Mouse (Mus musculus) neural tube, embryonic 12.5 days (tissue): ENCODE results near the gene Shbg. TPM values are rescaled to one million over a fixed set of nuclear protein-coding genes. Genes with fewer than 3 reads are reported as not detected.
A peak's percentile ranks its signal among the peaks of the same experiment; 100 is the strongest.
"Not testable (repeated sequence)": the region's sequence is repeated elsewhere in the genome, so short reads cannot be mapped to it uniquely, and the experiment has no call there.

Experiments
- ATAC-seq: fragments of 200-750 bp; cut with Nextera tagmentation; 2 replicates; pipeline ENCODE4 v1.8.0; 2017; ENCODE audit warnings: low read depth, mild to moderate bottlenecking, moderate TSS enrichment, moderate library complexity; ENCODE audit not compliant: low FRiP score
- H3K27ac ChIP-seq: fragments of 300-500 bp; sonication (generic); 2 replicates; pipeline ENCODE4 v1.5.1; 2016
- H3K27me3 ChIP-seq: fragments of 300-500 bp; sonication (generic); replicated peaks from 2 replicates; pipeline ENCODE4 v1.6.1; 2016; ENCODE audit warnings: mild to moderate bottlenecking
- H3K36me3 ChIP-seq: fragments of 300-500 bp; sonication (generic); 2 replicates; pipeline ENCODE4 v1.6.1; 2016; ENCODE audit warnings: mild to moderate bottlenecking
- H3K4me1 ChIP-seq: fragments of 300-500 bp; sonication (generic); 2 replicates; pipeline ENCODE4 v1.6.1; 2016
- H3K4me2 ChIP-seq: fragments of 300-500 bp; sonication (generic); replicated peaks from 2 replicates; pipeline ENCODE4 v1.6.1; 2016; ENCODE audit warnings: mild to moderate bottlenecking
- H3K4me3 ChIP-seq: fragments of 300-500 bp; sonication (generic); 2 replicates; pipeline ENCODE4 v1.5.1; 2016
- H3K9ac ChIP-seq: fragments of 300-500 bp; sonication (generic); 2 replicates; pipeline ENCODE4 v1.6.1; 2016; ENCODE audit warnings: mild to moderate bottlenecking
- H3K9me3 ChIP-seq: fragments of 300-500 bp; sonication (generic); 2 replicates; pipeline ENCODE4 v1.6.1; 2016; ENCODE audit warnings: mild to moderate bottlenecking
- WGBS: fragments of 180-500 bp; shearing (Covaris S2); methylation state at CpG from one replicate; pipeline ENCODE4 v1.1.7; 2016; 5-methylcytosine and 5-hydroxymethylcytosine counted together
- polyA plus RNA-seq: library from polyadenylated mRNA; unstranded; fragments of >200 nt; fragmentation: Nextera tagmentation; extraction: Ambion mirVana; gene quantifications from 2 replicates; pipeline ENCODE4 v1.2.1, GENCODE M21; 2016

Gene Shbg
- polyA plus RNA-seq, 1 experiment from 2014 or later, result not detected

- 86% methylated on average over 5 of the region's 5 CpGs for WGBS
- Histone ChIP-seq H3K4me3 (no peak overlapping the region), H3K27ac (no peak overlapping the region)
Measured at GRCm38 (mm10) chr11:69656065-69656455, 38.4 kb upstream of the Shbg start.

GRCm38 (mm10) chr11:69655264-69656064, 37.8 kb upstream of the Shbg start, which contains the start of gene Sox15:
Gene Sox15 (plus strand): TSS chr11:69655314.
- Histone ChIP-seq H3K4me1 (peaks cover 11% of the 10 kb centered on the region), H3K9me3 (no peaks in the 10 kb centered on the region), H3K4me3 (no peak within 1 kb of the TSS), H3K27ac (no peak within 1 kb of the TSS), H3K36me3 (peaks cover 72% of the 10 kb centered on the region), H3K4me2 (peak within 1 kb of the TSS; percentile 27), H3K27me3 (no peaks in the 10 kb centered on the region), H3K9ac (0 out of 2 replicates have a peak within 1 kb of the TSS, but pooled peaks have one; percentile 26)
- peak; percentile 63 for ATAC-seq
- WGBS, result 24% methylated on average over 34 of the region's 34 CpGs

More at GRCm38 (mm10) chr11:69656065-69656455, 38.4 kb upstream of the Shbg start:
- ATAC-seq, result no peak
- peaks cover 66% of the 10 kb centered on the region for H3K36me3 ChIP-seq
- H3K4me1 ChIP-seq, result peaks cover 14% of the 10 kb centered on the region
- no peak overlapping the region for H3K4me2 ChIP-seq
- no peak overlapping the region for H3K9ac ChIP-seq
- H3K27me3 ChIP-seq, result no peaks in the 10 kb centered on the region
- no peaks in the 10 kb centered on the region for H3K9me3 ChIP-seq

- Histone ChIP-seq H3K4me1 (peaks cover 11% of the 10 kb centered on the region), H3K4me3 (no peak overlapping the region), H3K27me3 (no peaks in the 10 kb centered on the region), H3K9me3 (no peaks in the 10 kb centered on the region), H3K36me3 (peaks cover 79% of the 10 kb centered on the region), H3K27ac (no peak overlapping the region), H3K9ac (no peak overlapping the region), H3K4me2 (no peak overlapping the region)
- no peak for ATAC-seq
- WGBS, result 50% methylated on average over 9 of the region's 9 CpGs
Measured at GRCm38 (mm10) chr11:69654760-69655159, 37.1 kb upstream of the Shbg start.

- Histone ChIP-seq H3K4me3 (no peak overlapping the region), H3K9me3 (no peaks in the 10 kb centered on the region), H3K9ac (no peak overlapping the region), H3K4me2 (no peak overlapping the region), H3K4me1 (peaks cover 11% of the 10 kb centered on the region), H3K36me3 (peaks cover 85% of the 10 kb centered on the region), H3K27ac (no peak overlapping the region), H3K27me3 (no peaks in the 10 kb centered on the region)
- no peak for ATAC-seq
- WGBS, result 89% methylated on average over 5 of the region's 5 CpGs
Measured at GRCm38 (mm10) chr11:69653399-69653798, 35.7 kb upstream of the Shbg start.

GRCm38 (mm10) chr11:69645860-69646259, 28.2 kb upstream of the Shbg start:
- Histone ChIP-seq H3K36me3 (peaks cover 88% of the 10 kb centered on the region), H3K4me2 (no peak overlapping the region), H3K4me3 (no peak overlapping the region), H3K4me1 (no peaks in the 10 kb centered on the region), H3K9ac (no peak overlapping the region), H3K9me3 (no peaks in the 10 kb centered on the region), H3K27ac (no peak overlapping the region), H3K27me3 (no peaks in the 10 kb centered on the region)
- ATAC-seq, result no peak
- WGBS, result 97% methylated on average over 5 of the region's 5 CpGs

GRCm38 (mm10) chr11:69635471-69635870, 17.8 kb upstream of the Shbg start:
- no peak overlapping the region for H3K4me3 ChIP-seq
- peaks cover 22% of the 10 kb centered on the region for H3K36me3 ChIP-seq
- no peak overlapping the region for H3K9ac ChIP-seq
- H3K27ac ChIP-seq, result no peak overlapping the region
- H3K4me2 ChIP-seq, result peak overlapping the region; percentile 75
- no peaks in the 10 kb centered on the region for H3K27me3 ChIP-seq
- ATAC-seq, result no peak
- H3K9me3 ChIP-seq, result no peaks in the 10 kb centered on the region
- 93% methylated on average over 3 of the region's 3 CpGs for WGBS
- H3K4me1 ChIP-seq, result peaks cover 28% of the 10 kb centered on the region

GRCm38 (mm10) chr11:69633128-69633866, 15.6 kb upstream of the Shbg start:
- Histone ChIP-seq H3K9ac (peak overlapping the region; percentile 91), H3K27ac (peak overlapping the region; percentile 95), H3K9me3 (no peaks in the 10 kb centered on the region), H3K36me3 (peaks cover 6% of the 10 kb centered on the region; the same call in 1 of the 2 replicates), H3K4me3 (peak overlapping the region; percentile 89), H3K4me1 (peaks cover 28% of the 10 kb centered on the region), H3K27me3 (no peaks in the 10 kb centered on the region), H3K4me2 (peak overlapping the region; percentile 75)
- ATAC-seq, result peak; percentile 56
- 1% methylated on average over 49 of the region's 50 CpGs for WGBS

GRCm38 (mm10) chr11:69632284-69633089, 14.8 kb upstream of the Shbg start, which contains the start of gene Fxr2:
Gene Fxr2 (plus strand): TSS chr11:69632990.
- H3K36me3 ChIP-seq, result peaks cover 3% of the 10 kb centered on the region; the same call in 1 of the 2 replicates
- peaks cover 28% of the 10 kb centered on the region for H3K4me1 ChIP-seq
- under 1% methylated on average over 51 of the region's 56 CpGs for WGBS
- H3K4me2 ChIP-seq, result peak within 1 kb of the TSS; percentile 75
- H3K27ac ChIP-seq, result peak within 1 kb of the TSS; percentile 95
- peak within 1 kb of the TSS; percentile 91 for H3K9ac ChIP-seq
- H3K9me3 ChIP-seq, result no peaks in the 10 kb centered on the region
- peak; percentile 98 for ATAC-seq
- H3K4me3 ChIP-seq, result peak within 1 kb of the TSS; percentile 89
- no peaks in the 10 kb centered on the region for H3K27me3 ChIP-seq

- Histone ChIP-seq H3K36me3 (no peaks in the 10 kb centered on the region), H3K4me3 (no peak overlapping the region), H3K27me3 (no peaks in the 10 kb centered on the region), H3K9ac (no peak overlapping the region), H3K4me1 (peaks cover 15% of the 10 kb centered on the region), H3K9me3 (no peaks in the 10 kb centered on the region), H3K27ac (no peak overlapping the region), H3K4me2 (no peak overlapping the region)
- WGBS, result 75% methylated on average over 1 of the region's 1 CpGs
- no peak for ATAC-seq
Measured at GRCm38 (mm10) chr11:69629802-69630201, 12.1 kb upstream of the Shbg start.

GRCm38 (mm10) chr11:69628286-69628685, 10.6 kb upstream of the Shbg start:
- no peaks in the 10 kb centered on the region for H3K9me3 ChIP-seq
- WGBS, result 32% methylated on average over 6 of the region's 6 CpGs

GRCm38 (mm10) chr11:69624339-69624738, 6.6 kb upstream of the Shbg start:
- H3K4me3 ChIP-seq, H3K36me3 ChIP-seq, H3K9me3 ChIP-seq, H3K9ac ChIP-seq, ATAC-seq, H3K27ac ChIP-seq, H3K4me2 ChIP-seq, H3K27me3 ChIP-seq: not testable (repeated sequence)
- H3K4me1 ChIP-seq, result peaks cover 12% of the 10 kb centered on the region
- WGBS, result 76% methylated on average over 2 of the region's 2 CpGs

More at GRCm38 (mm10) chr11:69628286-69628685, 10.6 kb upstream of the Shbg start:
- Histone ChIP-seq H3K27ac (no peak overlapping the region), H3K4me3 (no peak overlapping the region), H3K27me3 (no peaks in the 10 kb centered on the region), H3K9ac (no peak overlapping the region), H3K4me2 (no peak overlapping the region), H3K4me1 (0 out of 2 replicates have a peak, but pooled peaks cover 3% of the 10 kb centered on the region), H3K36me3 (no peaks in the 10 kb centered on the region)
- no peak for ATAC-seq
